ENCODE assay signal across 9 mouse cellular contexts in the genomic region with DNA sequence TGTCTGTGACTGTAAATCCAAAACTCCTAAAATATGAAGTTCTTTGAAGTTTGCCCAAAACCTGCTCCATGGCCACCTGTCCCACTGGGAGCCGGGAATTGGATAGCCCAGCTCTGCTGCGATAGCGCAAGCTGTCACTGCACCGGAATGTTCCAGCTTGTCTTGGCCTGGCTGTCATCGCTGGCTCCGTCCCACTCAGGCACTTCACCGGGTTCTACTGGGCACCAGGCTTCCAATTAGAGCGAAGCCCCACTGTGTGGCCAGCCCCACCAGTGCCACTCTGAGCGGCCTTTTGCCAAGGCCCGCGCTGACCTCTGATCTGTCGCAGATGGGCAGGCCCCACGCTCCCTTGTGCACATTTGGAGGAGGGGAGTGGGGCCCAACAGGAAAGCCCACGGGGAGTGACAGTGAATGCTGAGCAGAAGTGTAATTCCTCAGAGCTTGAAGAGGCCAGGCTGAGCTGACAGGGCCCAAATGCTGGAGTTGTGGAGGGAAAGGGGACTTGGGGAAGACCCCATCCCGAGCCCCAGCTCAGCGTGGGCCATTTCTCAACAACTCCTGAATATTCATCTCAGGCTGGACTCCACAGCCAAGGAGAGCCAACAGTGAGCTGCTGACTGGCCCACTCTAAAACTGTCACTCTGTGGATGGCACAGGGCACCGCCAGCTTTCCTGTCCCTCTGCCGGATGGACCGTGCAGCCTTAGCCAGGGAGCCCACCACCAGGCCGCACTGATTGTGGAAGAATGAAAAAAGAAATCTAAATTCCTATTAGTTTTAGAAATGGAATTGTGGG.
DNase-seq lines count a peak whose midpoint lies in the region; ATAC-seq and TF ChIP-seq lines count a peak whose summit lies in the region.
"Had no signal": no experiment of that assay in that cellular context is flagged by ENCODE, and none has a peak within 500 bp of the region (broad histone marks: within the 10 kb centered on the region; RNA-seq: fewer than 3 reads in every experiment).

No protein-coding gene starts in this region.

- peak; percentile 77 for DNase-seq in Muller cell, postnatal 12 days (ENCODE audit: inconsistent ontology term)
- DNase-seq in cerebellum, adult 2 months, result peak; percentile 95 to 99
- peak; percentile 68 for DNase-seq in gastrocnemius, adult 18-20 months (ENCODE audit: low spot score)
- DNase-seq in limb, embryonic 14.5 days (ENCODE audit: low spot score), result no peak
- DNase-seq in MN1 (ENCODE audit: low spot score), result no peak
- DNase-seq in yolk sac, embryonic 10.5 days (ENCODE audit: low spot score), result no peak

- H3K4me2 ChIP-seq in hindbrain, embryonic 15.5 days, result no peak overlapping the region
- no peak overlapping the region for H3K4me2 ChIP-seq in limb, embryonic 14.5 days (replicated peaks; ENCODE audit: low read depth, low read length, severe bottlenecking)

- H3K4me1 ChIP-seq in cerebellum, adult 2 months (ENCODE audit: control insufficient read depth, insufficient read depth, low read length), result peaks cover 61% of the 10 kb centered on the region
- peaks cover 37% of the 10 kb centered on the region for H3K4me1 ChIP-seq in hindbrain, embryonic 15.5 days (replicated peaks)
- peaks cover 25% of the 10 kb centered on the region for H3K4me1 ChIP-seq in limb, embryonic 14.5 days (ENCODE audit: control insufficient read depth, insufficient read depth, low read length)

- H3K27ac ChIP-seq in cerebellum, adult 2 months (ENCODE audit: insufficient read depth, low read length), result peak overlapping the region; percentile 83
- H3K27ac ChIP-seq in hindbrain, embryonic 15.5 days (replicated peaks), result no peak overlapping the region; the same call in 1 of the 2 replicates
- H3K27ac ChIP-seq in limb, embryonic 14.5 days (replicated peaks; ENCODE audit: low read depth, low read length), result peak overlapping the region; percentile 44

- H3K9me3 ChIP-seq in hindbrain, embryonic 15.5 days, result no peaks in the 10 kb centered on the region
- no peaks in the 10 kb centered on the region for H3K9me3 ChIP-seq in limb, embryonic 14.5 days (ENCODE audit: control insufficient read depth, low read length)

- TF ChIP-seq POLR2A in cerebellum, adult 2 months (IDR thresholded peaks at IDR 0.05; ENCODE audit: borderline replicate concordance, insufficient read depth, low read length), result no peak
- no peak for TF ChIP-seq POLR2A in limb, embryonic 14.5 days (IDR thresholded peaks at IDR 0.05; ENCODE audit: borderline replicate concordance, extremely low read depth, insufficient read depth, insufficient read length)

- 9% methylated on average over 20 of the region's 20 CpGs for WGBS in cerebellum, adult 2 months
- WGBS in hindbrain, embryonic 15.5 days, result 65% methylated on average over 20 of the region's 20 CpGs
- 80% methylated on average over 20 of the region's 20 CpGs for WGBS in limb, embryonic 14.5 days

- ATAC-seq in hindbrain, embryonic 15.5 days (ENCODE audit: low FRiP score, low read depth), result peak; percentile 52; the same call in 1 of the 2 replicates
- no peak for ATAC-seq in limb, embryonic 14.5 days (ENCODE audit: low FRiP score, low read depth)
- no peak for ATAC-seq in megakaryocyte-erythroid progenitor cell, adult 5-6 weeks (replicated peaks; ENCODE audit: low FRiP score, low TSS enrichment, poor library complexity, severe bottlenecking)
- ATAC-seq: Patski had no signal

- no peaks in the 10 kb centered on the region for H3K36me3 ChIP-seq in hindbrain, embryonic 15.5 days
- no peaks in the 10 kb centered on the region; the same call in 1 of the 2 replicates for H3K36me3 ChIP-seq in limb, embryonic 14.5 days (ENCODE audit: control insufficient read depth, insufficient read depth, low read length)

- TF ChIP-seq CTCF in cerebellum, adult 2 months (IDR thresholded peaks at IDR 0.05; ENCODE audit: borderline replicate concordance, insufficient read depth, low read depth, low read length), result no peak

- no peaks in the 10 kb centered on the region for H3K27me3 ChIP-seq in cerebellum, adult 2 months (ENCODE audit: control insufficient read depth, insufficient read depth, low read length)
- H3K27me3 ChIP-seq in hindbrain, embryonic 15.5 days, result no peaks in the 10 kb centered on the region
- no peaks in the 10 kb centered on the region for H3K27me3 ChIP-seq in limb, embryonic 14.5 days (ENCODE audit: control insufficient read depth, insufficient read depth, low read length)
- H3K27me3 ChIP-seq: Patski had no signal

- H3K4me3 ChIP-seq in cerebellum, adult 2 months (replicated peaks; ENCODE audit: insufficient read depth, low read depth, low read length), result no peak overlapping the region
- no peak overlapping the region for H3K4me3 ChIP-seq in hindbrain, embryonic 15.5 days
- no peak overlapping the region for H3K4me3 ChIP-seq in limb, embryonic 14.5 days (replicated peaks; ENCODE audit: low read length)

- H3K9ac ChIP-seq in hindbrain, embryonic 15.5 days, result no peak overlapping the region
- H3K9ac ChIP-seq in limb, embryonic 14.5 days (ENCODE audit: low read depth, low read length, severe bottlenecking), result no peak overlapping the region

Comparison
In these comparisons a context has a peak if more than half of its experiments do, and no peak if none do; other contexts are left out.
1. DNase-seq: peak in Muller cell, postnatal 12 days (single experiment), cerebellum, adult 2 months (2 of 2) and gastrocnemius, adult 18-20 months (single experiment); none in limb, embryonic 14.5 days (single experiment), MN1 (single experiment) and yolk sac, embryonic 10.5 days (single experiment).